Mouse (Mus musculus) spleen, postnatal 36 days (tissue): ENCODE results near the gene Nckap1.
"Not testable (repeated sequence)": the region's sequence is repeated elsewhere in the genome, so short reads cannot be mapped to it uniquely, and the experiment has no call there.

Source experiments
- DNase-seq, 2 experiments: peaks; one replicate each; pipeline ENCODE4 v3.0.0; 2022; ENCODE audit warnings: low spot score in 2 of 2, mixed read lengths in 1 of 2

Nckap1 gene

GRCm38 (mm10) chr2:80560773-80561172 is 20.4 kb downstream of the Nckap1 start:
- no peak for DNase-seq

- DNase-seq: no peak
Measured at GRCm38 (mm10) chr2:80559655-80560054, 21.5 kb downstream of the Nckap1 start.

GRCm38 (mm10) chr2:80554442-80554841 is 26.7 kb downstream of the Nckap1 start:
- no peak for DNase-seq

DNA sequence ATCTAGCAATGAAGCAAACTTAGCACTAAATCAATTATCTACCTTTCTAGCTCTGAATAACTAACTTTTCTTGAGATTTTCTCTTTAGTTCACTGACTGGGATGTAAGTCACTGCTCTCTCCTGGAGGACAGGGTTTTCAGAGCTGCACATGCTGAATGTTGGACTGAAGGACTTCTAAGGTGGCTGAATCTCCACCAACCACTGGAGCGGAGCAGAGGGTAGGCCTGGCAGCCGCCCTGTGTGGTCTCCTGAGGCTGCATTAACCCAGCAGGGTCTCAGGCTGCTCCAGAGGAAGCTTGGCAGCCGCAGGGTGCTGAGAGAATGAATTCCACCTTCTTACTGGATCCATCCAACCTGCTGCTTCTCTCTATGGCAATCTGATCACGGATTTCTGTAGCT is 31.5 kb downstream of the Nckap1 start:
- no peak for DNase-seq

GRCm38 (mm10) chr2:80547901-80548300 is 33.3 kb downstream of the Nckap1 start:
- DNase-seq: no peak

GRCm38 (mm10) chr2:80542801-80543200 is 38.4 kb downstream of the Nckap1 start:
- DNase-seq: no peak

GRCm38 (mm10) chr2:80537156-80537555 is 44.0 kb downstream of the Nckap1 start:
- DNase-seq: no peak

DNA sequence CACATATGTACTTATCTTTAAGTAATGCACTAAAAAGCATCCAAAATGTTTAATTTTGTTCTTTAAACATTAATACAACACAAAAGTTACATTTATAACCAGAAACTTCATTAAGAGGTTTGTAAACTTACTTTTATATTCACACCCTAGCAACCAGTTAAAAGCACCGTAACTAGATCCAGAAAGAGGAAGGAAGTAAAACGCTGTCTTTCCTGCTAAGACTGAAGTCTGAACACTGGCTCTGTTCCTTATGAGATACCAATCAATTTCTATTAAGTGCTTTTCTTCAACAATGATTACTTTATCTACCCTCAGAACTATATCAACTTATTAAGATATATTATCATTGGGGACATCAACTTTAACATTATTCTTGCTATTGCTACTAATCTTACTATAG is 44.6 kb downstream of the Nckap1 start:
- DNase-seq: no peak

DNA sequence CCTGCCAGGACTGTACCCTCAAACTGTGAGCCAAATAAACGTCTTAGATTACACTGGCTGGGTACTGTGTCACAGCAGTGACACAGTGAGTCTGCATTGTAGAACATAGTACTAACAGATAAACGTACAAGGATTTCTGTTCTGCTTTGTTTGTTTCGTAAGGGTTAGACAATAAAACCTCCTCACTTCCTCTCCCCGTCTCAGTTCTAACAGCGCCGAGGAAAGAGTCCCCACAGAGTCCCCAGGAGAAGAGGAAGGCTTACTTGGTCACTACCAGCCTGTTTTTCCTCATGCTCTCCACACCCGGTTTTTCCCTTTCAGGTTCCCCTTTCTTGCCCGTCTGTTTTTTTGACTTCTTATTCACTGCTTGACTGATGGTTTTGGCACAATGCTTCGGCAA is 56.9 kb downstream of the Nckap1 start:
- DNase-seq: peak; percentile 4 to 28

- no peak for DNase-seq
Measured at GRCm38 (mm10) chr2:80506051-80506802, 75.0 kb downstream of the Nckap1 start.

GRCm38 (mm10) chr2:80502132-80502531 is 79.0 kb downstream of the Nckap1 start:
- DNase-seq: no peak

- not testable (repeated sequence) for DNase-seq
Measured at GRCm38 (mm10) chr2:80495304-80495703, 85.9 kb downstream of the Nckap1 start.

GRCm38 (mm10) chr2:80486851-80487250 is 94.3 kb downstream of the Nckap1 start:
- DNase-seq: no peak

GRCm38 (mm10) chr2:80484951-80485350 is 96.2 kb downstream of the Nckap1 start:
- no peak for DNase-seq

GRCm38 (mm10) chr2:80475831-80476230 is 105.3 kb downstream of the Nckap1 start:
- no peak for DNase-seq

DNA sequence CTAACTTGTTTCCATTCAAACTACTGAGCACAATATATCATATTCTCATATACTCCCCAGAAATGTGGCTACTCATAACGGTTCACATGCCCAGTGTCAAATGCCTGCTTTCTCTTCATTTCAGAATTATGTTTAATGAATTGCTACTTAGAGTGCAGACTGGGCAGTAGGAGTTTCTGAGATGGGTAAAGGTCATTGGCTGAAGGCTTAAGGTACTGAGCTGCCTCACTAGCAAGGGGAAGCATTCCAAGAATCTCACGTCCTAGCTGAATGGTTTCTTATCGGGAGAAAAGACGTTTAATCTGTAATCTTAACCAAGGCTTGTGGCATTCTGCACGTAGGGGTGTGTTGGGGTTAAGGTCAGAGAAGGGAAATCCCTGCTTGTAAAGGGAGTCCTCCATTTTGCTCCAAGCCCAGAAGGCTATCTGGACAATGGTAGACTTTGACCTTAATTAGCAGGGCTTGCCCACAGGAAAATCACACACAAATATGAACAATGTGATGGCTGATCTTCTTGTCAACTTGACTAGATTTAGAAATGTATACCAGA is 106.9 kb downstream of the Nckap1 start:
- no peak for DNase-seq

DNA sequence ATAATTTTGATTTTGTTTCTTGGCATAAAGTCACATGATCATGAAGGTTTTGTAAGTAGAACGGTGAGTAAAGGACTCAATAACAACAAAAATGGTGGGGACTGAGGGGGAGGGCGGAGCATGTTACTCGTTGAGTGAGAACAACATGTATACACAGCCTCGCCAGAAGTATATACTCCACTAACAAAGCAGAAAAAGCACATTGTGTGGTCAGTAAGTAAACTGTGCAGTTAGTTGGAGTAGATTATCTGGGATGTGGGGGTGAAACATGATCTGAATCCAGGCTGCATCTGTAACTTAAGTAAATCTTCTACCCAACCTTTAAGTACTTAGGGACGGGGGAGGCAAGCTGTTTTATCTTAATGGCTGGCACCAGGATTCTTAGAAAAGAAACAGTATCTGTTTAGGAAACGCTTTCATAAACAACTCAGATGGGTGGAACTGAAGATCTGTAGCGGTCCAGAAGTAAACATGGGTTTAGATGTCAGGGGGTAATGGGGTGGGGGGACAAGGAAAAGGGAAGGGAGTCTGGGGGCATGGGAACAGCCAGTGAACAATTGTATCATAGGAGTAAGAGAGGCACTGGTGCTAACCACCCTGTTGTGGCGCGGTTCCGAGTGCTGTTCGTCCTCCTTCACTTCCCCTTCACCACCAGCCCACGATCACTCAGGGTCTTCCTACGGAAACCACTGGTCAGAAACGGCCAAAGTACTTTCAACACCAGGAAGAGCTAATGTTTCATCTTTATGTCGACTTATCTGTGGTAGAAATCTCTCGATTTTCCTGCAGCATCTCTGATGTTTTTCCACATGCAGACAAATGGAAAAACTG is 115.0 kb downstream of the Nckap1 start:
- DNase-seq: no peak

GRCm38 (mm10) chr2:80461827-80462226 is 119.4 kb downstream of the Nckap1 start:
- no peak for DNase-seq
